Mouse (Mus musculus) subcutaneous adipose tissue, adult 2 months (tissue): Measurements from ENCODE around the gene Gchfr. TPM values are rescaled to one million over a fixed set of nuclear protein-coding genes. Genes with fewer than 3 reads are reported as not detected.

Experiments used
- polyA plus RNA-seq: library from polyadenylated mRNA; depleted of rRNA; stranded (reverse); fragments of >200 nt; gene quantifications from 2 replicates; pipeline ENCODE4 v1.2.3, GENCODE M21; 2012; ENCODE audit warnings: low replicate concordance; rRNA removed

Gchfr gene
- 2.2 and 40.9 TPM in 2 replicates for polyA plus RNA-seq

DNA sequence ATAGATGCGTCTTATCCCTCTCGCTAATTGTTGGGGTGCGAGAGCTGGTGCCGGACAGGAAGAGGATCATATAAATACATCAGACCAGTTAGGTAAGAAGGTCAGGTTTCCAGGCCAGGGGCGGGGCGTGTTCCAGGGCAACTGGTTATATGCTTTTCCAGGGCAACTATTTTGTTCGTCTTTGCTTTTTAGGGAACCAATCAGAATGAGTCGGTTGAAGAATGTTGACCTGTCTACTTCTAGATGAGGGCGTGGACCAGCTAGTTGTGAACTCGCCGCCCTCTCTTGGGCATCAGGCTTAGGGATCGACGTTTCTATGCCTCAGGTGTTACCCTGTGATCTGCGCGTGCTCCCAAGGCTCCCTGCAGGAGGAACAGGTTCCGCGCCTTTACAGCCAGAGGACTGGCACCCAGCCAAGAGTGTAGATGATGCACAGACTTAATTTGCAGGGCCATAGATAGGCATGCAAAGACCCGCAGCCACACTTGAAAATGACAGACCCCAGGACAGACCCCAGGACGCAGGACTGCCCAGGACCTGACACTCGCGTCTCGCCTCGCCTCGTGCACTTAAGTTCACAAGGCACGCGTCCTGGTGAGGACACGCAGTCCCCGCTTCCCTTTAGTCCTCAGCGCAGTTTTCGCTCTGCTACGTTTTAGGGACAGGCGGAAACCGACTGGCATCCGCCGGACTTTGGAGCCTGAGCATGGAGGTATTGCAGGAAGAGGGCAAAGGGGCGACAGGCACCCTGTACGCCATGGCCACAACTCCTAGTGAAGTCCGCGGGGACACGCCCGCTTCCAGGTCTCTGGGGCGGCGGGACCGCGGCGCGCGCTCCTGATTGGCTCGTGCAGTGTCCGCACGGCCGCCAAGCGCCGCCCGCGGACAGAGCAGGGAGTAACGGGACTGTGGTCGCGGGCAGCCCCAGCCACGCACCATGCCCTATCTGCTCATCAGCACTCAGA is at the start of gene Gchfr:
Gene Gchfr (plus strand): TSS at position 873 of the 965 bp plus-strand sequence.

GRCm38 (mm10) chr2:119156681-119157572 is 10.6 kb upstream of the Gchfr start, which contains the start of gene Rmdn3:
Gene Rmdn3 (minus strand): TSS chr2:119157034.

GRCm38 (mm10) chr2:119173991-119174651 is 6.5 kb downstream of the Gchfr start, which contains the start of gene Gm14137:
Gene Gm14137 (plus strand): TSS chr2:119174509.

GRCm38 (mm10) chr2:119208344-119209175 is 41.0 kb downstream of the Gchfr start, which contains the start of the genes Zfyve19 and Dnajc17:
Gene Zfyve19 (plus strand): TSS chr2:119208617.
Gene Dnajc17 (minus strand): TSS chr2:119208795.

Other genes with a start within 250 kb of the Gchfr start
- 22.2 and 36.9 TPM in 2 replicates for gene Chst14, start 241.3 kb upstream of the Gchfr start, polyA plus RNA-seq
- gene Ccdc32, start 138.4 kb upstream of the Gchfr start, polyA plus RNA-seq, result 12.4 and 12.8 TPM in 2 replicates
- gene Rpusd2, start 133.0 kb upstream of the Gchfr start, polyA plus RNA-seq, result 3.0 and 6.3 TPM in 2 replicates
- gene Knl1, start 120.7 kb upstream of the Gchfr start, polyA plus RNA-seq, result 0.06 and 0.42 TPM in 2 replicates
- gene Rad51, start 55.0 kb upstream of the Gchfr start, polyA plus RNA-seq, result 1.3 and 10.3 TPM in 2 replicates
- gene Rmdn3, start 10.7 kb upstream of the Gchfr start, polyA plus RNA-seq, result 24.6 and 39.6 TPM in 2 replicates
- 0.59 TPM in 1 of 2 replicates, not detected in the other for gene Gm14137, start 6.7 kb downstream of the Gchfr start, polyA plus RNA-seq
- 47.9 and 51.2 TPM in 2 replicates for gene Zfyve19, start 40.8 kb downstream of the Gchfr start, polyA plus RNA-seq
- 3.0 and 5.0 TPM in 2 replicates for gene Dnajc17, start 41.0 kb downstream of the Gchfr start, polyA plus RNA-seq
- 0.33 TPM in 1 of 2 replicates, not detected in the other for gene Ppp1r14d, start 62.1 kb downstream of the Gchfr start, polyA plus RNA-seq
- gene Spint1, start 69.6 kb downstream of the Gchfr start, polyA plus RNA-seq, result 0.62 and 26.6 TPM in 2 replicates
- 0.10 and 0.26 TPM in 2 replicates for gene Rhov, start 103.5 kb downstream of the Gchfr start, polyA plus RNA-seq
- 19.4 and 28.2 TPM in 2 replicates for gene Vps18, start 121.0 kb downstream of the Gchfr start, polyA plus RNA-seq
- gene Dll4, start 158.0 kb downstream of the Gchfr start, polyA plus RNA-seq, result 29.0 and 61.0 TPM in 2 replicates
- 5.2 and 12.0 TPM in 2 replicates for gene Chac1, start 183.5 kb downstream of the Gchfr start, polyA plus RNA-seq